Mouse (Mus musculus): ENCODE results near the gene Sfi1. TPM values are rescaled to one million over a fixed set of nuclear protein-coding genes. Genes with fewer than 3 reads are reported as not detected.
A peak's percentile ranks its signal among the peaks of the same experiment; 100 is the strongest.
"Not testable (repeated sequence)": the region's sequence is repeated elsewhere in the genome, so short reads cannot be mapped to it uniquely, and the experiment has no call there.

The Sfi1 gene
- total and polyA plus RNA-seq, 3 experiments, result 10.2 to 25.2 (median 17.4) TPM

GRCm38 (mm10) chr11:3153666-3154397, 39.4 kb downstream of the Sfi1 start:
- dilution Hi-C loops (cut with MboI; ENCODE audit: extremely low pct_ligation_motif_present, extremely low pct_unique_long_range_greater_than_20kb, low sequenced_read_pairs); H3K27me3 ChIP-seq (replicated peaks); H3K9me3 ChIP-seq (replicated peaks; ENCODE audit: low read length); H3K4me2 ChIP-seq (ENCODE audit: insufficient read depth, low read depth, poor library complexity, severe bottlenecking); H3K27ac ChIP-seq (ENCODE audit: insufficient read depth, low read depth); H3K9ac ChIP-seq (ENCODE audit: insufficient read depth, low read depth); in situ Hi-C loops (cut with MboI; ENCODE audit: low pct_ligation_motif_present, low pct_unique_long_range_greater_than_20kb, low sequenced_read_pairs); H3K79me2 ChIP-seq (replicated peaks; ENCODE audit: control insufficient read depth, extremely low read depth, insufficient read depth, poor library complexity, severe bottlenecking); H3K4me3 ChIP-seq (replicated peaks in 1 of 3; ENCODE audit: low read depth in 2 of 3, low read length in 2 of 3, poor library complexity in 1 of 3): not testable (repeated sequence)
- H3K4me1 ChIP-seq (ENCODE audit: control insufficient read depth in 1 of 2, insufficient read depth in 2 of 2), result peaks cover 0 to 16% of the 10 kb centered on the region in 2 experiments; a peak in 2 of 4 replicates
- DNase-seq (ENCODE audit: extremely low read depth), result peak; percentile 48
- peak; percentile 55; the same call in 1 of the 2 replicates for TF ChIP-seq JUN (IDR thresholded peaks at IDR 0.05; ENCODE audit: insufficient read depth, low read depth, low read length)
- peak; percentile 80 for TF ChIP-seq IRF4 (IDR thresholded peaks at IDR 0.05; ENCODE audit: low read depth, low read length)
- peak; percentile 79 for TF ChIP-seq JUND (conservative IDR thresholded peaks at IDR 0.05; ENCODE audit: low read depth, low read length)
- 0 out of 2 replicates have a peak, but pooled peaks have one; percentile 30 for TF ChIP-seq EP300 (IDR thresholded peaks at IDR 0.05; ENCODE audit: low read length)
- peaks cover 18 to 29% of the 10 kb centered on the region in 2 experiments for H3K36me3 ChIP-seq (replicated peaks in 1 of 2; ENCODE audit: control insufficient read depth in 1 of 2, insufficient read depth in 1 of 2, low read length in 1 of 2)

DNA sequence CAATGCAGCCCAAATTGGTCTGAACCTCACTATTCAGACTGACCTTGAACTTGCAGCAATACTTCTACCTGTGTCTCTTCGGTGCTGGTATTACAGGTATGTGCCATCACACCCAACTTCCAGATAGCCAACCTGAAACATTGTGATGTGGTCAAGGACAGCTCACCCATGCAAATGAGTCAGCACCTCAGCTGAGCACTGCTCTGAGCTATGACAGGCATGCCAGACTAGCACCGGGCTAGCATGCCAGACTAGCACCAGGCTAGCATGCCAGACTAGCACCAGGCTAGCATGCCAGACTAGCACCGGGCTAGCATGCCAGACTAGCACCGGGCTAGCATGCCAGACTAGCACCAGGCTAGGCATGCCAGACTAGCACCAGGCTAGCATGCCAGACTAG, 41.9 kb downstream of the Sfi1 start:
- not testable (repeated sequence) for H3K79me2 ChIP-seq (replicated peaks; ENCODE audit: control insufficient read depth, extremely low read depth, insufficient read depth, poor library complexity, severe bottlenecking); H3K9ac ChIP-seq (ENCODE audit: insufficient read depth, low read depth)

DNA sequence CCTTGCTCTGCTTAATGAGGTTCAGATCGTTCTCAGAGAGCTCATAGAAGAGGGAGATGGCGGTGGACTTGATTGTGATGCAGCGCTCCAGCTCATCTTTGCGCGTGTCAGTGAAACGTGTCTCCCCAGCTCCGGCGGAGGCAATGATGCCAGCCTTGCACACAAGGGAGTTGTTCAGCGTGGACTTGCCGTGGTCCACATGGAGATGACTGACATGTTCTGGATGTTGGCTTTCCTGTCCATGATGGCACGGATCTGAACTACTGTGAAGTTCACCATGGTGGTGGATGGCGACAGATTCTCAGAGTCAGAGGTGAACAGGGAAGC, 42.6 kb downstream of the Sfi1 start:
- Histone ChIP-seq H3K4me1 (ENCODE audit: control insufficient read depth in 1 of 2, insufficient read depth in 2 of 2) (peaks cover 0 to 11% of the 10 kb centered on the region in 2 experiments; a peak in 2 of 4 replicates), H3K36me3 (replicated peaks in 1 of 2; ENCODE audit: control insufficient read depth in 1 of 2, insufficient read depth in 1 of 2, low read length in 1 of 2) (peaks cover 14 to 23% of the 10 kb centered on the region in 2 experiments)
- H3K9ac ChIP-seq (ENCODE audit: insufficient read depth, low read depth); H3K9me3 ChIP-seq (replicated peaks; ENCODE audit: low read length); dilution Hi-C loops (cut with MboI; ENCODE audit: extremely low pct_ligation_motif_present, extremely low pct_unique_long_range_greater_than_20kb, low sequenced_read_pairs); DNase-seq (ENCODE audit: extremely low read depth); H3K27ac ChIP-seq (ENCODE audit: insufficient read depth, low read depth); in situ Hi-C loops (cut with MboI; ENCODE audit: low pct_ligation_motif_present, low pct_unique_long_range_greater_than_20kb, low sequenced_read_pairs); H3K4me3 ChIP-seq (replicated peaks in 1 of 3; ENCODE audit: low read depth in 2 of 3, low read length in 2 of 3, poor library complexity in 1 of 3); H3K27me3 ChIP-seq (replicated peaks); H3K4me2 ChIP-seq (ENCODE audit: insufficient read depth, low read depth, poor library complexity, severe bottlenecking); H3K79me2 ChIP-seq (replicated peaks; ENCODE audit: control insufficient read depth, extremely low read depth, insufficient read depth, poor library complexity, severe bottlenecking): not testable (repeated sequence)

More for the DNA sequence above, 41.9 kb downstream of the Sfi1 start:
- Histone ChIP-seq H3K36me3 (replicated peaks in 1 of 2; ENCODE audit: control insufficient read depth in 1 of 2, insufficient read depth in 1 of 2, low read length in 1 of 2) (peaks cover 14 to 23% of the 10 kb centered on the region in 2 experiments), H3K4me1 (ENCODE audit: control insufficient read depth in 1 of 2, insufficient read depth in 2 of 2) (peaks cover 0 to 11% of the 10 kb centered on the region in 2 experiments; a peak in 2 of 4 replicates)
- DNase-seq (ENCODE audit: extremely low read depth), result peak; percentile 27
- H3K9me3 ChIP-seq (replicated peaks; ENCODE audit: low read length); H3K27me3 ChIP-seq (replicated peaks); H3K4me2 ChIP-seq (ENCODE audit: insufficient read depth, low read depth, poor library complexity, severe bottlenecking); H3K27ac ChIP-seq (ENCODE audit: insufficient read depth, low read depth); H3K4me3 ChIP-seq (replicated peaks in 1 of 3; ENCODE audit: low read depth in 2 of 3, low read length in 2 of 3, poor library complexity in 1 of 3); dilution Hi-C loops (cut with MboI; ENCODE audit: extremely low pct_ligation_motif_present, extremely low pct_unique_long_range_greater_than_20kb, low sequenced_read_pairs); in situ Hi-C loops (cut with MboI; ENCODE audit: low pct_ligation_motif_present, low pct_unique_long_range_greater_than_20kb, low sequenced_read_pairs): not testable (repeated sequence)

GRCm38 (mm10) chr11:3150003-3150676, 43.1 kb downstream of the Sfi1 start:
- in situ Hi-C loops (cut with MboI; ENCODE audit: low pct_ligation_motif_present, low pct_unique_long_range_greater_than_20kb, low sequenced_read_pairs); H3K9ac ChIP-seq (ENCODE audit: insufficient read depth, low read depth); H3K79me2 ChIP-seq (replicated peaks; ENCODE audit: control insufficient read depth, extremely low read depth, insufficient read depth, poor library complexity, severe bottlenecking); H3K4me3 ChIP-seq (replicated peaks in 1 of 3; ENCODE audit: low read depth in 2 of 3, low read length in 2 of 3, poor library complexity in 1 of 3); H3K27me3 ChIP-seq (replicated peaks); dilution Hi-C loops (cut with MboI; ENCODE audit: extremely low pct_ligation_motif_present, extremely low pct_unique_long_range_greater_than_20kb, low sequenced_read_pairs); H3K4me2 ChIP-seq (ENCODE audit: insufficient read depth, low read depth, poor library complexity, severe bottlenecking); H3K9me3 ChIP-seq (replicated peaks; ENCODE audit: low read length); DNase-seq (ENCODE audit: extremely low read depth); H3K27ac ChIP-seq (ENCODE audit: insufficient read depth, low read depth): not testable (repeated sequence)
- Histone ChIP-seq H3K36me3 (replicated peaks in 1 of 2; ENCODE audit: control insufficient read depth in 1 of 2, insufficient read depth in 1 of 2, low read length in 1 of 2) (peaks cover 13 to 23% of the 10 kb centered on the region in 2 experiments), H3K4me1 (ENCODE audit: control insufficient read depth in 1 of 2, insufficient read depth in 2 of 2) (peaks cover 0 to 11% of the 10 kb centered on the region in 2 experiments; a peak in 2 of 4 replicates)

GRCm38 (mm10) chr11:3149471-3149870, 43.8 kb downstream of the Sfi1 start:
- DNase-seq (ENCODE audit: extremely low read depth); H3K9me3 ChIP-seq (replicated peaks; ENCODE audit: low read length); H3K27ac ChIP-seq (ENCODE audit: insufficient read depth, low read depth); H3K9ac ChIP-seq (ENCODE audit: insufficient read depth, low read depth); H3K27me3 ChIP-seq (replicated peaks); H3K79me2 ChIP-seq (replicated peaks; ENCODE audit: control insufficient read depth, extremely low read depth, insufficient read depth, poor library complexity, severe bottlenecking); H3K4me2 ChIP-seq (ENCODE audit: insufficient read depth, low read depth, poor library complexity, severe bottlenecking); dilution Hi-C loops (cut with MboI; ENCODE audit: extremely low pct_ligation_motif_present, extremely low pct_unique_long_range_greater_than_20kb, low sequenced_read_pairs); H3K4me3 ChIP-seq (replicated peaks in 1 of 3; ENCODE audit: low read depth in 2 of 3, low read length in 2 of 3, poor library complexity in 1 of 3); in situ Hi-C loops (cut with MboI; ENCODE audit: low pct_ligation_motif_present, low pct_unique_long_range_greater_than_20kb, low sequenced_read_pairs): not testable (repeated sequence)
- Histone ChIP-seq H3K4me1 (ENCODE audit: control insufficient read depth in 1 of 2, insufficient read depth in 2 of 2) (peaks cover 0 to 11% of the 10 kb centered on the region in 2 experiments; a peak in 2 of 4 replicates), H3K36me3 (replicated peaks in 1 of 2; ENCODE audit: control insufficient read depth in 1 of 2, insufficient read depth in 1 of 2, low read length in 1 of 2) (peaks cover 11 to 23% of the 10 kb centered on the region in 2 experiments)
